ENCODE assay signal across 16 mouse cellular contexts in the genomic region with DNA sequence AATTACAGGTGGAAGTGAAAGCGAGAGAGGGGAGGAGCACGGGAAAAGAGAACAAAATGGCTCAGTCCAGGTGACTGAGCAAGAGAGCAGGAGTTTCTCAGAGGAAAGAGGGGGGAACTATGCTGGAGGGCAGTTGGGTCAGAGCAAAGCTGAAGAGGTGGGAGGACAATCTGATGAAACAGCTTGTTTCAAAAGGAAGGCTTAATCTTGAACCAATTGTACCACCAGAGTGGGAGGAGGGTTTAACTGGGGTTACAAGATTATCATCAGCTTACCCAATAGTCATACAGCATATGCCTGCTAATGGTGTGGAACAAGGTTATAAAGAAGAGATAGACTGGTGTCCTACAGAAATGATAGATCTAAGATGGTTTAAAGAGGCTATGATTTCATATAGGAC.
"Had no signal": no experiment of that assay in that cellular context is flagged by ENCODE, and none has a peak within 500 bp of the region (broad histone marks: within the 10 kb centered on the region; RNA-seq: fewer than 3 reads in every experiment).

No protein-coding gene starts in this region.

- H3K27me3 ChIP-seq: neural tube, embryonic 13.5 days; neural tube, embryonic 15.5 days; stomach, embryonic 15.5 days had no signal

- H3K9ac ChIP-seq: neural tube, embryonic 13.5 days; neural tube, embryonic 15.5 days; stomach, embryonic 15.5 days had no signal

- H3K27ac ChIP-seq: neural tube, embryonic 13.5 days; neural tube, embryonic 15.5 days; stomach, embryonic 15.5 days; stomach, postnatal 0 days had no signal

- H3K9me3 ChIP-seq: stomach, embryonic 15.5 days had no signal

- H3K4me2 ChIP-seq: neural tube, embryonic 13.5 days; neural tube, embryonic 15.5 days; stomach, embryonic 15.5 days had no signal

- H3K4me3 ChIP-seq: neural tube, embryonic 13.5 days; neural tube, embryonic 15.5 days; stomach, embryonic 15.5 days had no signal

- H3K36me3 ChIP-seq: neural tube, embryonic 13.5 days; neural tube, embryonic 15.5 days; stomach, embryonic 15.5 days had no signal

- DNase-seq: retina, postnatal 1 day; right cerebral cortex, adult 18-20 months; right cerebral cortex, postnatal 14 days; right cerebral cortex, postnatal 25 days; right cerebral cortex, postnatal 4 days; spleen, adult 18-20 months; thymus, adult 18-20 months; thymus, adult 2 months; thymus, postnatal 14 days; thymus, postnatal 25 days; thymus, postnatal 36 days; thymus, postnatal 4 days had no signal

- H3K4me1 ChIP-seq: neural tube, embryonic 13.5 days; neural tube, embryonic 15.5 days; stomach, embryonic 15.5 days had no signal
